Mouse (Mus musculus) mature B cell (primary cell): ENCODE results near the gene Utp11.

ENCODE experiments used
- in situ Hi-C: fragments of 300-500 bp; cut with MboI; formaldehyde crosslinking; loops from 2 replicates; pipeline ENCODE4 v1.14.3; 2019

Gene Utp11

GRCm38 (mm10) chr4:124633281-124633680 lies 60.1 kb downstream of the Utp11 start:
- in situ Hi-C loops = no loop called here

DNA sequence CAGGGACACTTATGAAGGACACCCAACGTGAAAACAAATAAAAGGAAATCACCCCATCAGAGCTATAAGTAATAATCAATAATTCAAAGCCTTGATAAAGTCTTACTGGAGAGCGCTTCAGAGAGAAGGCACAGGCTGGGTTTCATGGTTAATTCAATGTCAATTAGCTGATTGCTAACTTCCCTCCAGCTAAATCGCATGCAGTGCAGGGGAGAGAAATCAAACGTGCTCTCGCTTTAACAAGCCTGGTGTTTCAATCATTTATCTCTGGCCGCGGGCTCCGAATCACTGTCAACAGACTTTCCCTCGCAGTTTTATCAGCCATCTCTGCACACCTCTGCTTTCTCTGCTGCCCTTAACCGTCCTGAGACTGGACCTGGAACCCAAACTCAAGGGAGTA lies 60.5 kb downstream of the Utp11 start:
- in situ Hi-C loops = no loop called here

DNA sequence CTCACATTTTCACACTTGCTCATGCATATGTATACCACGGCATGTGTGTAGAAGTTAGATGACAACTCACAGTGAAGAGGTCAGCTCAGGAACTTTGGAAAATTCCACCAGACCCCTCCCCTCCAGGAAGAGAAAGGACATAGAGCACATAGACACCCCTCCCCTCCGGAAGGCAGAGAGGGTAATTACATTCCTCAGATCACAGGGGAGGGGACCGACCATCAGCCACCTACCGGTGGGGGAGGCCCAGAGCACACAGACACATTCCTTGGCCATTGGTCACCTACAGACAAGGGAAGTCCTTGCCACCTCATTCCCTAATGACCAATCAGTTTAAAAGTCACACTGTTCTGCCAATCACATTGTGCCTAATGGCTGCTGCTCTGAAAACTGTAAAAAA lies 61.9 kb downstream of the Utp11 start:
- in situ Hi-C loops = no loop called here
